Mouse (Mus musculus) right cerebral cortex, postnatal 4 days (tissue): Measurements from ENCODE around the gene Siglecg.
A peak's percentile ranks its signal among the peaks of the same experiment; 100 is the strongest.
"Not testable (repeated sequence)": the region's sequence is repeated elsewhere in the genome, so short reads cannot be mapped to it uniquely, and the experiment has no call there.

ENCODE experiments used
- DNase-seq: peaks from one replicate; pipeline ENCODE4 v3.0.0-alpha.2; 2022

Siglecg gene

DNA sequence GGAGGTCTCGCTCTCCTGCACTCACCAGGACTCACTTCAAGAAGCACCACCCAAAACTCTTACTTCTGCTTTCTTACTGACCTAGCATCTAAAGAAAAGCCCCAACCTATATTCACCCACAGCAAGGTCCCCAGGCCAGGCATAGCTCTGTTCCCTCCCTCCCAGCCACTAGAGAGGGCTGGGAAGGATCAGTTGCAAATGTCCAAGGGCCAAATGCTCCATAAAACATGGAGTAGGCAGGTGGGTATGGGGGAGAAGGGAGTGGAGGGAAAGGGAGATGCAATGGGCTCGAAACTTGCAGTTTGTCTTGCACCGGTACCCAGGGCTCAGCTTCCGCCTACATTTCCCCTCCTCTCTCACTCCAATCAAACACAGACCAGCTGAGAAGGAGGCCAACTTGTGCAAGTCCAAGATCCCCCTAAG, at the start of gene Siglecg:
Gene Siglecg (plus strand): TSS at position 74 of the 423 bp plus-strand sequence.
- DNase-seq = no peak

- no peak for DNase-seq
Observed at GRCm38 (mm10) chr7:43358556-43358955, 49.4 kb upstream of the Siglecg start.

DNA sequence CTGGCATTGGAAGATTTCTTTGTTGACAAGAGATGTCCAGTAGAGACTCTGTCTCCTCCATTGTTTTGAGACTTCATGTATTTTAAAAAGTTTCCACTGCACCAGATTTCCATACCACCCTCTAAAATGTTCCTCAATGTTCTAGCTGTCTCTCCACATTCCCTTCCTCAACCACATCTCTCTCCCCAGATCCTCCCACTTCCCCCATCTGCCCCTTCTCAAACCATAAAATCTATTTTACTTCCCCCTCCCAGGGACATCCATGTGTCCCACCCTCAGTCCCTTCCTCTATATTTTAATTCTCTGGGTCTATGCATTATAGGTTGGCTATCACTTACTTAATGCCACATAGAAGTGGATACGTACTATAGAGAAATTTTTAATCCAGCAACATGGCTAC, 46.6 kb upstream of the Siglecg start:
- DNase-seq = no peak

GRCm38 (mm10) chr7:43362021-43362420, 46.0 kb upstream of the Siglecg start:
- no peak for DNase-seq

GRCm38 (mm10) chr7:43378226-43378625, 29.8 kb upstream of the Siglecg start:
- peak; percentile 30 for DNase-seq

DNA sequence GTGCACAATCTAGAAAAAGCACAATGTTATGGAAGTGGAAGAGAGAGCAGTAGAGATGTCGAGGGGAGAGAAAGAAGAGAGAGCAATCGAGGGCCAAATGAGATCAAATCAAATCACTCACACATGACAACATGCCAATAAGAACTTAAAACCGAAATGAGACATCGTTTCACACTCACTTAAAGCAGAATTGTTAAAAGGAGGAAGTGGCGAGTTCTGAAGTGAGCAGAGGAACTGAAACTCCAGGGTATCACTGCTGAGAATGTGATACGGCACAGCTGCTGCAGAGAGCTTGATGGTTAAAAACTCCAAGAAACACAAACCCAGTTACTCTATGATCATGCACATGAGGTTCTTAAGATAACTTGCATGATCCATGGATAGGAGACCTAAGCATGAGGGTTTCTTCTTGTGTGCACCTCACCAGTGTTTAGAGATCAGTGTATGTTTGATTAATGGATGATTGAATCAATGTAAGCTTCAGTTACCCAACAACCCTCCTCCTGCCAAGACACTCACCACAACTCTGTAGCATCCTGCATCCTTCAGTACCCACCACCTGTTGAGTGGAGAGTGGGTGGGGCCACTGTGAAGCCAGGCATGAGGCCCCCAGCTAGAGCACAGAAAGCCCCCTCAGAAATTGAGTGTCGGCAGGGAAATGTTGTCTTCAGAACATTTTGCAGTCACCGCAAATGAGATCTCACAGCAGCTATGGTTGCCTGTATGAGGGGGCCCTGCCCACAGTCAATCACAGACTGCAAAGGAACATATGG, 15.5 kb upstream of the Siglecg start:
- no peak for DNase-seq

GRCm38 (mm10) chr7:43399501-43399900, 8.5 kb upstream of the Siglecg start:
- DNase-seq = no peak

DNA sequence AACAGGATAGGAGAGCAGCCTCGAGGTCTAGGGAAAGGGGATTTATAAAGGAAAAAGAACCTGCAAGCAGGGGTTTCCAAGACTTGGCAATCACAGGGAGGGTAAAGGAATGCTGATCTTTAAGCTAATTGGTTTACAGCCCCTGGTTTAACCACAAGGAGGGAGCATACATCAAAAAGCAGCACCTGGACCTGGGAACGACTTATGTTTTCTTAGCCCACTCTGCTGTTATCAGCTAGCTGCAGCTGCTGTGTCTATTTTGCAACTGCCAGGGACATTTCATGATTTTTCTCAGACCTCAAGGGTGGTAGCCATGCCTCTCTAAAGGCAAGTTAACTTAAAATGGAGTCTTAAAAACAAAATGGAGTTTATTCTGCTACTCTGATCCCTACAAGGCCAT, 5.3 kb upstream of the Siglecg start:
- DNase-seq = no peak

DNA sequence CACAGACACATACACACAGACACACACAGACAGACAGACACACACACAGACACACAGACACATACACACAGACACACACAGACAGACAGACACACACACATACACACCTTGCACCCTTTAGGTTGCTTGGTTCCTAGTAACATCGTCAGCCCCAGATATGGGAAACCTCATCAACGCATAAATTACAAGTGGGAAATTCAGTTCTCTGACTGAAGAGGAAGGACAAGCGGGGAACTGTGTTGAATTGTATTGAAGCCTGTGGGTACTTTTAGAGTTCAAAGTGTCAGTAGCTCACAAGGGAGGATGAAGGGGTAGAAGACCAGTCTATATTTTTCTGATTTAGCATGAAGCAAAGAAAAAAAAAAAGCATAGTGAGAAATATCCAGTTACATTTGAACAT, 431 bp upstream of the Siglecg start:
- DNase-seq = no peak

GRCm38 (mm10) chr7:43409084-43409483, 1.1 kb downstream of the Siglecg start:
- DNase-seq = no peak

DNA sequence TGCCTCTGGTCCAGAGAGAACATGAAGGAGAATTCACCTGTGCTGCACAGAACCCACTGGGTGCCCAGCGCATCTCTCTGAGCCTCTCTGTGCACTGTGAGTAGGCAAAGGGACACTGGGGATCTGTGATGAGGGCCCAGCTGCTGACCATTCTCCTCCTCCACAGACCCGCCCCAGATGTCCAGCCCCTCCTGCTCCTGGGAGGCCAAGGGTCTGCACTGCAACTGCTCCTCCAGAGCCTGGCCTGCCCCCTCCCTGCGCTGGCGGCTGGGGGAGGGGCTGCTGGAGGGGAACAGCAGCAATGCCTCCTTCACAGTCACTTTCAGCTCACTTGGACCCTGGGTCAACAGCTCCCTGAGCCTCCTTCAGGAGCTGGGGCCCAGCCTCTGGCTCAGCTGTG, 3.7 kb downstream of the Siglecg start:
- DNase-seq = not testable (repeated sequence)

DNA sequence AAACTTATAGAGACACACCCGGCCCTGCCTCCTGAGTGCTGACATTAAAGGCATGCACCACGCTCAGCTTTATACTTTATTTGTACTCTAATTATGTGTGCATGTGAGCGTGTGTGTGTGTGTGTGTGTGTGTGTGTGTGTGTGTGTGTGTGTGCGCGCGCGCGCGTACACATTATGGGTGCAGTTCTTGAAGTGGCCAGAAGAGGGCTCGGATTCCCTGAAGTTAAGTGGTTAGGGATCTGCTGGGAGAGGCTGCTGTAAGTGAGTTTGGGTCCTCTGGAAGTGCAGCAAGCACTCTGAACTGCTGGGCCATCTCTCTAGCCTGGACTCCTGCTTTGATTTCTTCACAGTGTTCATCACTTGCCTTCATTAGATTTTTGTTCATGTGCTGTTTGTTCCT, 9.3 kb downstream of the Siglecg start:
- DNase-seq = no peak

- peak; percentile 85 for DNase-seq
Observed at GRCm38 (mm10) chr7:43422995-43423617, 15.1 kb downstream of the Siglecg start.

DNA sequence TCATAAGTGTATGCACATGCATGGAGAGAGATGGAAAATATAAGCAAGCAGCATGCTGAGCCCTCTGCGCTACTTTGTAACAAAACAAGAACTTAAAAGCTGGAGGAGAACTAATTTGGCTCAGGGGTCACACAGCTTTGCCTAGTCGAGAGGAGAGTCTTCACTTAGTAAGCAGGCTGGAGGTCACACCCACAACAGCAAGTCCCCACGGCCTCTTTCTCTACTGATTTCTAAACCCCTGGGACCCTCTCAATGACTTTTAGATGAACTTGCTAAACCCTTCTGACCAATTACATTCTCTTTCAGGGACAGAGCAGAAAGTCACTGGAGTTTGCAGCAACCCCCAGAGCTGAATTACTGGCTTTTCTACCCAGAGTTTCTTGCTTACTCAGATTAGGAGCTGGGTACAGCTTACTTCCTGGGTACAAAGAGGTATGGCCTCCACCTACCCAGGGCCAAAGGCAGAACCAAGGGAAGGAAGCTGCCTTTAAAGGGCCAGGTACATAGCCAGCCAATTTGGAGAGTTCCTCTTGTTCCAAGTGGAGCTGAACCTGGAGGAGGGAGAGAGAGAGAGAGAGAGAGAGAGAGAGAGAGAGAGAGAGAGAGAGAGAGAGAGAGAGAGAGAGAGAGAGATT, 16.1 kb downstream of the Siglecg start:
- DNase-seq = no peak

- DNase-seq = no peak
Observed at GRCm38 (mm10) chr7:43427406-43427805, 19.4 kb downstream of the Siglecg start, which contains the start of gene Lim2. TSS of gene Lim2 (plus strand) at chr7:43427670.

- DNase-seq = no peak
Observed at GRCm38 (mm10) chr7:43429500-43429899, 21.5 kb downstream of the Siglecg start.

- no peak for DNase-seq
Observed at GRCm38 (mm10) chr7:43432891-43433290, 24.9 kb downstream of the Siglecg start.

GRCm38 (mm10) chr7:43434676-43435075, 26.7 kb downstream of the Siglecg start:
- no peak for DNase-seq

DNA sequence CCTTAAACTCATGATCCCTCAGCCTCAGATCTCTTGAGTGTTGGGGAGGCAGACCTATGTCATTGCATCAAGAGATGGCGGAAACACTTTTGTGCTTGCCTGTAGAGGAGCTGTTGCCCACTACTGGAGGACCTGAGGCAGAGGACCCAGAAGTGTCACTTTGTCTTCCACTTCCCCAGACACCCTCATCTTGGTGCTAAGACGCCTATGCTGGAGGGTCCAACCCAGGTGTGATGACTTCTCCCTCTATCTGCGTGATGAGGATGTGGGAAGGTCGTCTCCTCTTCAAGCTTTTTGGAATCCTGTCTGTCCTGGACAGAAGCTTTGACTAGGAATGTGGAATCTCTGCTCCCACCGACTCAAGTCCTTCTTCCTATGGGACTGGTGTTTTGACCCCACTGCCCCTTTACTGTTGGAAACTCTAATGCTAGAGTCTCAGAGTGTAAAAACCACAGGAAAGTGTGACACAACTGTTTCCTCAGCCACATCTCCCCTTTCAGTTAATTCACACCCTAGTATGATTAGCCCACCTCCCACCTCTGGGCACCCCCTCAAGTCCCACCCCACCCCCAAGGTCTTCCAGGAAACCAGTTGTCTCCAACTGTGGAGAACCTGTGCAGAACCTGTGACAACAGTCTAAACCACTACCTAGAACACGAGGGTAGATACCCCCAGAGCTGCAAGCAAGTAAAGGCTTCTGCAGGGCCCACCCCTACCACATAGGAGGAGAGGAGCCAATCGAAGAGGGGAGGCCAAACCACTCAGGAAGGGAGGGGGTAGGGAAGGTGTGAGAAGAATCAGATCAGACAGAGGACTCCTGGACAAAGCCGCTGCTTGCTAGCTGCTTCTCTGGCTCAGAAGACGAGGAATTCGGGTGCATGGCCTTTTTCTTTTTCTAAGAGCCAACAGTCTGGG, 28.6 kb downstream of the Siglecg start, which contains the start of gene Nkg7:
Gene Nkg7 (plus strand): TSS at position 733 of the 915 bp plus-strand sequence.
- no peak for DNase-seq

GRCm38 (mm10) chr7:43438611-43439010, 30.6 kb downstream of the Siglecg start:
- no peak for DNase-seq

- no peak for DNase-seq
Observed at GRCm38 (mm10) chr7:43440482-43440881, 32.5 kb downstream of the Siglecg start, which contains the start of gene Cldnd2. TSS of gene Cldnd2 (plus strand) at chr7:43440782.

- no peak for DNase-seq
Observed at GRCm38 (mm10) chr7:43441071-43441470, 33.1 kb downstream of the Siglecg start.

DNA sequence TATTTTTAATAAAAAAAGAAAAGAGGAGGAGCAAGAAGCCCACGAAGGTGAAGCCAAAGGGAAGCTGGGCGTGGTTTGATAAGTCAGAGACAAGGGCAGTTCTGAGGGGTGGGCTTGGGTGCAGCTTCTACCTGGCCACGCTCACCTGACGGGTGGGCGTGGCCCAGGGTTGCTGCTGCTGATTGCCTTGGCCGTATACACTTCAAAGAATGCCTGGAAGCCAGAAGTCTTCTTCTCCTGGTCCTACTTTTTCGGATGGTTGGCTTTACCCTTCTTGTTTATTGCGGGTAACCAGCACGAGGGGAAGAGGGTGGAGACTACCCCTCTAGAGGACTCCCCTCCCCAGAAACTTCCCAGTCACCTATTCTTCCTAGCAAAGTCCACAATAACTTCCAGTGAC, 34.7 kb downstream of the Siglecg start:
- no peak for DNase-seq
